Mouse (Mus musculus): ENCODE data around the gene Ankdd1a. TPM values are rescaled to one million over a fixed set of nuclear protein-coding genes. Genes with fewer than 3 reads are reported as not detected.

Gene Ankdd1a
- polyA plus RNA-seq, 1 experiment: 0.11 TPM

GRCm38 (mm10) chr9:65512520-65512919, 7.5 kb downstream of the Ankdd1a start:
- DNase-seq (ENCODE audit: low read depth in 1 of 2, low spot score in 2 of 2): no peak
- 90% methylated on average over 3 of the region's 3 CpGs for WGBS
- H3K4me3 ChIP-seq (ENCODE audit: extremely low read depth, insufficient read depth, insufficient read length): no peak overlapping the region
- no peak overlapping the region for H3K27ac ChIP-seq (ENCODE audit: insufficient read depth, low read length)
- H3K4me1 ChIP-seq (ENCODE audit: control insufficient read depth, insufficient read depth, insufficient read length): no peaks in the 10 kb centered on the region
- H3K36me3 ChIP-seq (ENCODE audit: control insufficient read depth, insufficient read depth, low read length): no peaks in the 10 kb centered on the region
- H3K27me3 ChIP-seq (ENCODE audit: control insufficient read depth, insufficient read depth, low read length): no peaks in the 10 kb centered on the region
- TF ChIP-seq POLR2A (IDR thresholded peaks at IDR 0.05; ENCODE audit: low read depth, low read length) (no peak), CTCF (IDR thresholded peaks at IDR 0.05; ENCODE audit: extremely low read depth, insufficient read depth, insufficient read length, insufficient replicate concordance) (no peak)

GRCm38 (mm10) chr9:65508449-65508848, 11.5 kb downstream of the Ankdd1a start:
- no peak overlapping the region for H3K27ac ChIP-seq (ENCODE audit: insufficient read depth, low read length)
- no peak for DNase-seq (ENCODE audit: low read depth in 1 of 2, low spot score in 2 of 2)
- TF ChIP-seq CTCF (IDR thresholded peaks at IDR 0.05; ENCODE audit: extremely low read depth, insufficient read depth, insufficient read length, insufficient replicate concordance) (no peak), POLR2A (IDR thresholded peaks at IDR 0.05; ENCODE audit: low read depth, low read length) (no peak)
- H3K27me3 ChIP-seq (ENCODE audit: control insufficient read depth, insufficient read depth, low read length): no peaks in the 10 kb centered on the region
- H3K4me3 ChIP-seq (ENCODE audit: extremely low read depth, insufficient read depth, insufficient read length): no peak overlapping the region
- no peaks in the 10 kb centered on the region for H3K4me1 ChIP-seq (ENCODE audit: control insufficient read depth, insufficient read depth, insufficient read length)
- WGBS: 36% methylated on average over 7 of the region's 7 CpGs
- no peaks in the 10 kb centered on the region for H3K36me3 ChIP-seq (ENCODE audit: control insufficient read depth, insufficient read depth, low read length)

GRCm38 (mm10) chr9:65502721-65503505, 17.1 kb downstream of the Ankdd1a start:
- TF ChIP-seq CTCF (IDR thresholded peaks at IDR 0.05; ENCODE audit: extremely low read depth, insufficient read depth, insufficient read length, insufficient replicate concordance) (no peak), POLR2A (IDR thresholded peaks at IDR 0.05; ENCODE audit: low read depth, low read length) (no peak)
- 87% methylated on average over 21 of the region's 21 CpGs for WGBS
- no peak overlapping the region for H3K4me3 ChIP-seq (ENCODE audit: extremely low read depth, insufficient read depth, insufficient read length)
- H3K27ac ChIP-seq (ENCODE audit: insufficient read depth, low read length): no peak overlapping the region
- H3K27me3 ChIP-seq (ENCODE audit: control insufficient read depth, insufficient read depth, low read length): no peaks in the 10 kb centered on the region
- no peaks in the 10 kb centered on the region for H3K4me1 ChIP-seq (ENCODE audit: control insufficient read depth, insufficient read depth, insufficient read length)
- no peak for DNase-seq (ENCODE audit: low read depth in 1 of 2, low spot score in 2 of 2)
- H3K36me3 ChIP-seq (ENCODE audit: control insufficient read depth, insufficient read depth, low read length): no peaks in the 10 kb centered on the region

- no peak for TF ChIP-seq CTCF (IDR thresholded peaks at IDR 0.05; ENCODE audit: extremely low read depth, insufficient read depth, insufficient read length, insufficient replicate concordance)
- TF ChIP-seq POLR2A (IDR thresholded peaks at IDR 0.05; ENCODE audit: low read depth, low read length): no peak
- Histone ChIP-seq H3K4me3 (ENCODE audit: extremely low read depth, insufficient read depth, insufficient read length) (no peak overlapping the region), H3K27ac (ENCODE audit: insufficient read depth, low read length) (no peak overlapping the region), H3K27me3 (ENCODE audit: control insufficient read depth, insufficient read depth, low read length) (no peaks in the 10 kb centered on the region), H3K36me3 (ENCODE audit: control insufficient read depth, insufficient read depth, low read length) (no peaks in the 10 kb centered on the region), H3K4me1 (ENCODE audit: control insufficient read depth, insufficient read depth, insufficient read length) (no peaks in the 10 kb centered on the region)
- WGBS: 57% methylated on average over 8 of the region's 8 CpGs
- DNase-seq (ENCODE audit: low read depth in 1 of 2, low spot score in 2 of 2): no peak
Measured at GRCm38 (mm10) chr9:65502146-65502545, 17.8 kb downstream of the Ankdd1a start.

- Histone ChIP-seq H3K4me1 (ENCODE audit: control insufficient read depth, insufficient read depth, insufficient read length) (no peaks in the 10 kb centered on the region), H3K27ac (ENCODE audit: insufficient read depth, low read length) (no peak overlapping the region), H3K4me3 (ENCODE audit: extremely low read depth, insufficient read depth, insufficient read length) (no peak overlapping the region), H3K27me3 (ENCODE audit: control insufficient read depth, insufficient read depth, low read length) (no peaks in the 10 kb centered on the region), H3K36me3 (ENCODE audit: control insufficient read depth, insufficient read depth, low read length) (peaks cover 1% of the 10 kb centered on the region; the same call in 1 of the 2 replicates)
- TF ChIP-seq POLR2A (IDR thresholded peaks at IDR 0.05; ENCODE audit: low read depth, low read length) (no peak), CTCF (IDR thresholded peaks at IDR 0.05; ENCODE audit: extremely low read depth, insufficient read depth, insufficient read length, insufficient replicate concordance) (no peak)
- 85% methylated on average over 4 of the region's 4 CpGs for WGBS
- no peak for DNase-seq (ENCODE audit: low read depth in 1 of 2, low spot score in 2 of 2)
Measured at GRCm38 (mm10) chr9:65492851-65493250, 27.1 kb downstream of the Ankdd1a start.

DNA sequence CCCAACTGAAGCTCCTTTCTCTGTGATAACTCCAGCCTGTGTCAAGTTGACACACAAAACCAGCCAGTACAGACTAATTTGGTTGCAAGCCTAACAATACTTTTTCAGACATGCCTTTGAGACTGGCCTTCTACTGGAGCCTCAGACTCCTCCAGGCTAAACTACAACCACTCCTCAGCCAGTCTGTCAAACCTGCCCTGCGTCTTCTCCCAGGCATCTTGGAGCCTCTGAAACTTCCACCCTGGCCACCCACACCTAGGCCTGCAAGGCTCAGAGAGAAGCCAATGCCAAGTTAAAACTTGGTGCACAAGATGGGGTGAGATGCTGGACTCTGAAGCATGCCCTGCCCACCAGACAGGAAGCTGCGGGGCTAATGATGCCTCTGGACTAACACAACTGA, 27.6 kb downstream of the Ankdd1a start:
- TF ChIP-seq CTCF (IDR thresholded peaks at IDR 0.05; ENCODE audit: extremely low read depth, insufficient read depth, insufficient read length, insufficient replicate concordance) (no peak), POLR2A (IDR thresholded peaks at IDR 0.05; ENCODE audit: low read depth, low read length) (no peak)
- H3K4me1 ChIP-seq (ENCODE audit: control insufficient read depth, insufficient read depth, insufficient read length): no peaks in the 10 kb centered on the region
- no peak for DNase-seq (ENCODE audit: low read depth in 1 of 2, low spot score in 2 of 2)
- no peak overlapping the region for H3K4me3 ChIP-seq (ENCODE audit: extremely low read depth, insufficient read depth, insufficient read length)
- H3K27ac ChIP-seq (ENCODE audit: insufficient read depth, low read length): no peak overlapping the region
- peaks cover 2% of the 10 kb centered on the region; the same call in 1 of the 2 replicates for H3K36me3 ChIP-seq (ENCODE audit: control insufficient read depth, insufficient read depth, low read length)
- no peaks in the 10 kb centered on the region for H3K27me3 ChIP-seq (ENCODE audit: control insufficient read depth, insufficient read depth, low read length)
- 84% methylated on average over 2 of the region's 2 CpGs for WGBS

- no peak for DNase-seq (ENCODE audit: low read depth in 1 of 2, low spot score in 2 of 2)
- WGBS: 90% methylated on average over 3 of the region's 3 CpGs
- Histone ChIP-seq H3K27ac (ENCODE audit: insufficient read depth, low read length) (no peak overlapping the region), H3K4me3 (ENCODE audit: extremely low read depth, insufficient read depth, insufficient read length) (no peak overlapping the region), H3K27me3 (ENCODE audit: control insufficient read depth, insufficient read depth, low read length) (no peaks in the 10 kb centered on the region), H3K36me3 (ENCODE audit: control insufficient read depth, insufficient read depth, low read length) (peaks cover 8% of the 10 kb centered on the region), H3K4me1 (ENCODE audit: control insufficient read depth, insufficient read depth, insufficient read length) (no peaks in the 10 kb centered on the region)
- TF ChIP-seq CTCF (IDR thresholded peaks at IDR 0.05; ENCODE audit: extremely low read depth, insufficient read depth, insufficient read length, insufficient replicate concordance) (no peak), POLR2A (IDR thresholded peaks at IDR 0.05; ENCODE audit: low read depth, low read length) (no peak)
Measured at GRCm38 (mm10) chr9:65491476-65491875, 28.5 kb downstream of the Ankdd1a start.
